Mouse (Mus musculus): ENCODE results near the gene Tenm3.
A peak's percentile ranks its signal among the peaks of the same experiment; 100 is the strongest.

The Tenm3 gene

DNA sequence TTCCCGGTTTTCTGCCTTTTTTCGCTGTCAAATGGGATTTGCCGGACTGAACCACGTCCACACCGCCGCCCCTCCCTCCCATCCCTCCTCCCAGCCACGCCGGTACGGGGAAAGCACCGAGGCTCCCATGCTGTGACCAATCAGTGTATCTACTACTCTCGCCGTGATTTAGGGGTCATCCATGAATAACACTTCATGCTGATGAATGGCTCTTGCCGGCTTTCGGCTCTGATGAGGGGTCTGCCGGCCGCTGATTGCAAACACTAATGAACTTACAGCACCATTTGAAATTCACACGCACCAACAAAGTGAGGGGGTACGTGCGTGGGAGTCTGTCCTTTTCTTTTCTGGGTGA is at the start of gene Tenm3:
Gene Tenm3 (minus strand): TSS at position 21 of the 355 bp plus-strand sequence.
- DNase-seq (ENCODE audit: low spot score) = no peak

DNA sequence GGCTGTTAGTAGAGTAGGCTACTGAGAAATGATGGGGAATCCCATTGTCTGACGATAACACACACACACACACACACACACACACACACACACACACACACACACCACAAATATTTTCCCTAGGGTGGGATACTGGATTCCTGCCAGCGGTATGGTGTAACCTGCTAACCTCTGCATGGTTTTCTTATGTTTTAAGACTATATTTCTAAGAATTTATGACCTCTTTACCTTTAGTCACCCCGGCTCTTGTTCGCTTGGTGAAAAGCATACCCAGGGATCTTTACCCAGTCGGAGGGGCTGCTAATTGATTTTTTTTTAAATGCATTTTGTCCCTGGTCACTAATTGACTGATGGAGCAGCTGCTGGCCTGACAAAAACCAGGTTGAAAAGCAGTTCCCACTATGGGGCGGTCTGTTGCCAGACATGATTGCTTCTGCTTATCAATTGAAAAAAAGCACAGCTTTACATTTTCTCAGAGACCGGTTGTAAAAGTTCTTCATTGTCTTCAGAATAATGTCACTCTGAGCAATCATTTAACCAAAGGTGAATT is 46.5 kb upstream of the Tenm3 start:
- no peak for DNase-seq (ENCODE audit: low spot score)

DNA sequence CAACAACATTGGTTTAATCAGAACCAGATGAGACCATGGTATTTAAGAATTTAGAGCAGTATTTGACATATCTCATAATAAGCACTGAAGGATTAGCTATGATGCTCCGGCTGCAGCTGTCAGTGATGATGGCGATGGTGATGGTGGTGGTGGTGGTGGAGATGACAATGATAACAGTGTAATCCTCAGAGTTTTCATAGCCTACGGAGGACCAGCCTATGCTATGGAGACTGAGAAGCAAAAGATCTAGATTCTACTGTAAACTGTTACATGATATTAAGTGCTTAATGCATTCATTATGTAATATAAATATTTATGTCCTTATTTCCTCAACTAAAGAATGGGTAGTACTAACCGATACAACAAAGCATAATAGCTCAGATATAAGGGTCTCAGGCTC is 40.5 kb upstream of the Tenm3 start:
- no peak for DNase-seq (ENCODE audit: low spot score)

DNA sequence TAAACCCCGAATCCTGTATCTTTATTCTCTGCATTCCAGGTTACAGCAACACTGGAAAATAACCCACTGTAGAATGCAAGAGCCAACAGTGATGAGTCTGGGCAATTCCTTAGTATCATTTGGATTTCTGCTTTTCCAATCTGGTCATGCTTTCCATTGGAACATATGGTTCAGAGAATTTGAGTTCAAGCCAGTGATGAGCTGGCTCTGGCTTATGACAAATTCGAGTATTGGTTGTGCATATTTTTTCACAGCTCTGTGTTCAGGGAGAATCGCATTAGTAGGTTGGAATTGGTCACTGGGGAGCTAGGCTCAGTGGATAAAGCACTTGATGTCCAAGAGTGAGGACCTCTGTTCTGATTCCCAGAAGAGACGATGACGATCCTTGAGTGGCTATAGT is 36.8 kb upstream of the Tenm3 start:
- peak; percentile 2 for DNase-seq (ENCODE audit: low spot score)

DNA sequence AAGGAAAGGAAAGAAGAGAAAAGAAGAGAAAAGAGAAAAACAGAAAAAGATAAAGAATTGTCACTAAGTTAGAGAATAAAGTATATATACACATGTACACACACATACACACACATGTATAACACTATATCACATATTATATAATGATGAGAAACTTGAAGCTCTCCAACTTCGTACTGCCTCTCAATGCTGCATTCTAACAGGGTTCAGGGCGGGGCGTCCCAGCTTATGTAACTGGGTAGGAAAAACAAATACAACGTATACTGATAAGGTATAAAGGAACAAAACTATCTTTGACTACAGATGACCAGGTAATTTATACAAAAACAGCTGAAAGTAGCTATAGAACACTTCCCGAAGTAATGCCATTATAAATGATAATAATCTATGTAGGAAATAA is 22.2 kb upstream of the Tenm3 start:
- DNase-seq (ENCODE audit: low spot score) = no peak

DNA sequence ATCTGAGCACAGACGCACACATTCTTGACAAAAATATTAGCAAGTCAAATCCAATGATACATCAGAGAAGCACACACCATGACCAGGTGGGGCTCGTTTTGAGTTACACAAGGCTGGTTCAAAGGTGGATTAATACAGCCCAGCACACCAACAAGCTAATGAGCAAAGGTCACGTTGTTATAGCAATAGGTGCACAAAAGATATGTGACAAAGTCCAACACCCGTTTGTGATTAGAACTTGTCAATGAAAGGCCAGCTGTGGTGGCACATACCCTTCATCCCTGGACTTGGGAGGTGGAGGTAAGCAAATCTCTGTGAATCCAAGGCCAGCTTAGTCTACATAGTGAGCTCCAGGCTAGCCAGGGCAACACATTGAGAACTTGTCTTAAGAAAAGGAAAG is 21.7 kb upstream of the Tenm3 start:
- no peak for DNase-seq (ENCODE audit: low spot score)

DNA sequence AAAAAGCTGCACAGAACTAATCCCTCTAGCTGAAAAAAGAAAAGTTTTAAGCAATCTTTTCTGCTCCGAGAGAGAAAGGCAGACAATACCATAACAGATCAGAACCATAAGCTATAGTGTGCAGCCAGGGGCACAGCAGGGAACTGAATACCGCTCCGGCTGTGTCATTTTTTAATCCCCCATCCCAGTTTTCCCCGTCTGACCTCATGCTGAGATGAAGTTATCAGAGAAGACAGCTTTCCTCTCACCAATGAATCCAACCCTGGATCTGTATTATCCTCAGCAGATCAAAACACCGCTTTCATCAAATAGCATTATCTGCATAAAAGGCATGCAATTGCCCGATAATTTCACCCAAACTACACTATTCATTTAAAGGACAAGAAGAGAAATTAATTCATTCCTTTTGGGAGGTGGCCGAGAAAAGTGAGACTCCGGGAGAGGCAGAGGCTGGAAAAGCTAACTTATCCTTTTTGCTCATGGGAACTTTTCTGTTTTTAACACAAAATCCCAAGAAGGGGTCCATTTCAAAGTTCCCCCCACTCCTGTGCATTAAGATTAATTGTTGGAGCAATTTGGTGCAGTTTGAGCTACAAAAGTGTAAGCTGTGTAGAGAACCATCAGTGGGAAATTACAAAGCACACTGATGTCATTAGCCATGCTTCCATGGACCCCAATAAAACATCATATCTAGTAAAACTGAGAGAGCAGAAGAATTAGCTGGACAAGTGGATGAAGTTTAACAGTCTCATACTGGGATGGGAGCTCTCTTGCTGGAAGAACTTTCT is 6.7 kb upstream of the Tenm3 start:
- no peak for DNase-seq (ENCODE audit: low spot score)

DNA sequence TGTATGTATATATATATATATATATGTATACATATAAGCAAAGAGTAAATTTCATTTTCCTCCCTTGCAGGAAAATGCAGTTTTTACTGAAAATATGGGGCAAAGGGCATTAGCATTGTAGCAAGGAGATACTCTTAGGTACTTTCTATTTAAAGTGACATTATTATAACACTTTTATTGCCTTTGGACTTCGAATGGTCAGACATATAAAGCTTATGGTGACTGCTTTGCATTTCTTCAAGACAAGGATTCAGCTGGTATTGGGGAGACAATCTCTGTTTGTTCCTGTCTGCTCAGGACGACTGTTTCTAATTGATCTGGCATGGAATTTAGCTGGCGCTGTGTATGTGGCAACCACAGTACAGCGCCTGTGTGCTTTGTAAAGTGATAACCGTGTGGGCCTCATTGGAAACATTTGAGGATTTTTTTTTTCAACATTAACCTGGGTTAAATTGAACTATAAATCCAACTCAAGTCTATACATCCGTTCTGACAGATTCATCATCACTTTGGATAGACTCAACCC is 5.4 kb upstream of the Tenm3 start:
- no peak for DNase-seq (ENCODE audit: low spot score)

DNA sequence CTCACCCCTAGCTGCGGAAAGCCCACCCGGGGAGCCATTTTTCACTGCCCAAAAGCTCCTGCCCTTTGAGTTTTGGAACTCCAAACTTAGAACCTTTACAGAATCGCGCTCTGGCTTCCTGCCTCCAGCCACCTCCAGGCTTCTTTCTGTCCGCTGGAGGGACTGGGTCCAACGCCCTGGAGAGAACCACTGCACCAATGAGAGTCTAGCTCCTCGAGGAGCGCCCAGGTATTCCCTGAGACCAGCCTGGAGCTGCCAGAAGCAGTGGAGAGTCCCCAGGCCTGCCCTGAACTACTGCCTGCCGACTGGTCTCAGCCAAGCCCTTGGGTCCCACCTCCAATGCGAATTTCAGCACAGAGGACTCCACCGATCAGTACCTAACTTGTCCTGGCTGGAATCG is 1.2 kb upstream of the Tenm3 start:
- DNase-seq (ENCODE audit: low spot score) = no peak

DNA sequence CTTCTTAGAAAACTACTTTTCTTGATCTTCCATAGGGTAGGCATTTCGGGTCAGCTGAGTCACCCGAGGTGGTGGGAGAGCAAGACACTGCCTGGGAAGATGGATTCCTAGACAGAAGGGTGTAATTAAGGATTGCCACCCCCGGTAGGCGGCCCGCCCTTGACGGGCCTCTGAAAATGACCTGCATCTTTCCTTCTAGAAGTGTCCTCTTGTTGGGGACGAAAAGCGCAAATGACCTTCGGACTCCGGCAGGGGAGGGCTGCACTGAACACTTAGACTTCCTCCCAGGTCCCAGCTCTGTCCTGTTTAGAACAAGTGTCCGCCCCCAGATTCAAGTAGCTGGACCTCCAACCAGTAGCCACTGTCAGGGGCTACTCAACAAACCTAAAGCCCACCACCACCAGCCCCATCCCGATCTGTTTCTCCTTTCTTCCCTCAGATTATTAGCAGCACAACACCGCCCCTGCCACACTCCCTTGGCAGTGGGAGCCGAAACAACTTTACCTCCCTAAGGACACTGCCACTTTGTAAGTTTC is 687 bp upstream of the Tenm3 start:
- no peak for DNase-seq (ENCODE audit: low spot score)

DNA sequence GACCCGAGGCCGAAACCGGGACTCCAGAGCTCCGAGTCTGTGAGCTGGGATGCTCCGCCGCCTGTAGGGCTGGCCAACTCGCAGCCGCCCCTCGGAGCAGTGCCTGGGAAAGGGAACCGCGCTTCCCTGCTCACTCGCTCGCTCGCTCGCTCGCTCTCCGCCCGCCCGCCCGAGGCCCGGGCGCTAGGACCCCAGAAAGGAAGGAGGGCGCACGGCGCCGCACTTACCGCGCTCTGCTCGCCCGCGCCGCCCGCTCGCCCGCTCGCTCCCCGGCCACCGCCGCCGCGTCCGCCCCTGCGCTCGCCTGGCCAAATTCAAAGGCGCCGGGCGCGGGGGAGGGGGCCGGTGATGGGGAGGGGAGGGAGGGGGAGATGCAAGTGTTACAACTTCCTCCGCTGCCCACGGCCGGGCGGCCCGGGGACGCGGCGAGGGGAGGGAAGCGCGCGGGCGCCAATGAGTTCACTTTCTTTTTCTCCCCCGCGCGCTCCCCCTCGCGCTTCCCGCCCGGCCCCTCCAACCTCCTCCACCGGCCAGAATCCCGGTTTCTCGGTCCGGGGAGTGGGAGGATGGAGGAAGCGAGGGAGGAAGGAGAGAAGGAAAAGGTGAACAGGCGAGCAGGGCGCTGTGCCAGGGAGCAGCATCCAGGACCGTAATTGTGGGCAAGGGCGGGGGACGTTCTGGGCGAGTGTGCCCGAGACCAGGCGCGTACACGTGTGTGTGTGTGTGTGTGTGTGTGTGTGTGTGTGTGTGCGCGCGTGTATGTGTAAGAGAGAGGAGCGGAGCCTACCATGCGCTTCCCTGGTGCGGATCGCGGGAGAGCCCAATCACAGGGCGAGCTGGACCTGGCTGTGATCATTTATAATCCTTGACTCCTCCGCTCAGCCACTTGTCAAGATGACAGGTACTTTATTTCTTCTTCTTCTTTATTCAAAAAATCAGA is 490 bp downstream of the Tenm3 start:
- no peak for DNase-seq (ENCODE audit: low spot score)

DNA sequence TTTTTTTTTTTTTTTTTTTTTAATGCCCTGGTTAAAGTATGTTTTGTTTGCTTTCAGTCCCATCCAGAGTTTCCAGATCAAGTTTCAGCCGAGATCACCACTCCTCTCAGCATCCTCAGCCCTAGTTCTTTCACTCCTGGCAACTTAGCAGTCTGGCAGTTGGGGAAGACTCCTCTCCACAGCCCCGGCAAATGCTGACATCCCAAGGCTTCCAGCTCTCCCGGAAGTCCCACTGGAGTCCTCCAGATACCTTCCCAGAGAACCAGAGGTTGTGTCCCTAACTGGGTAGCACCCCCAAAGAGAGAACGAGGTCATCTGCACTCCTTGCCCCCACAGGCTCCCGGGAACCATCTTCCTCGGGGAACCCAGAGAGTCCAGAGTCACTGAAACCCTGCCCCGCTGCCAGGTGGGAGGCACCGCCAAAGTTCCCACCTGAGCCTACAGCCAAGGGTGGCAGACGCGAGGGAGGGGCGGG is 1.2 kb downstream of the Tenm3 start:
- DNase-seq (ENCODE audit: low spot score) = no peak

DNA sequence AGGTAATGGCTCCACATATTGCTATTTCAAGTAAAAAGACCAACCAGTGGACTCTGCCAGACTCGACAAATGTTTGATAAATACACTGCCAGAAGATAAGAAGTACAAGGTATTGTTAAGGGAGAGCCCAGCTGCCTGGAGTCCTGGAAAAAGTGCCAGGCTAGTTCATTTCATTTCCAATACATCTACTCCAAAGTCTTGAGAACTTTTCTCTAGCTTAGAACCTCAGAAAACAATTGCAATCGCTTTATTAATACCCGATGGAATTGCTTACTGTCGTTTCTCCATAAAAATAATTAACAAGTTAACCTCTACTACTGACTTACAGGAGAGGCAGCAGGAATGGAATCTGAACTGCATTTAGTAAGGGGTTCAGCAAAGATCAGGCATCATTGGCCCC is 1.7 kb downstream of the Tenm3 start:
- DNase-seq (ENCODE audit: low spot score) = no peak

DNA sequence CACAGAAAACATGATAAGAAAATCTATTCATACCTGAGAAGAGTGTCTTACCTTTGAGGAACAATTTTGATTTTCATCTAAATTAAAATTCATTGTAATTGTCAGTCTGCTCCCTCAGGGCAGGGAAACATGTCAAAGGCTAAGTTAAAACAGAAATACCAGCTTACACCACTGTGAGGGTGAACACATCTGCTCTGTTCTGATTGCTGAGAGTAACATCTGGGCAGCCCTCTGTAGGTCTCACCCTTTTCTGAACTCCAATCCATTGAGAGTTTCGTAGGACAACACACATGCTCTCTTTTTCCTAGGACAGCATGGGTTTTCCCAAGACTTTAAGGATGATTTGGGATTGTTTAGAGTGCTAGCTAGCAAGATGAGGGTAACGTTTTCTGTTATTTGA is 8.0 kb downstream of the Tenm3 start:
- no peak for DNase-seq (ENCODE audit: low spot score)

DNA sequence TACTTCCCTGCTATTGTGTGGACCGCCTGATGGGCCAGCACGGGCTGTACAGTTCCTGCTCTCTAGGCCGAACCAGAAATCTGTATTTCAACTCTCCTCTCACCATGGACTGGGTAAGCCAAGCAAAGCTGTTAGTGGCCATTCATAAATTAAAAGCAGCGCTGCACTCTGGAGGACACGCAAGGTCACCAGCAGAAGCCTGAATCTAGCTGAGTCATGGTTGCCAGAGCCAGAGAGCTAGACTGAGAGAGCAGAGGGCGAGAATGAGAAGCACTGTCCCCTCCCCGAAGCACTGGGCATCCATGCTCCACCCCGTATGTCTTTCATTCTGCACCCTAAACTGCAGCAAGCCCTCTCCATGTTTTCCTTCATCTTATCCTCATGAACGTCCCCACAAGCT is 16.3 kb downstream of the Tenm3 start:
- no peak for DNase-seq (ENCODE audit: low spot score)

DNA sequence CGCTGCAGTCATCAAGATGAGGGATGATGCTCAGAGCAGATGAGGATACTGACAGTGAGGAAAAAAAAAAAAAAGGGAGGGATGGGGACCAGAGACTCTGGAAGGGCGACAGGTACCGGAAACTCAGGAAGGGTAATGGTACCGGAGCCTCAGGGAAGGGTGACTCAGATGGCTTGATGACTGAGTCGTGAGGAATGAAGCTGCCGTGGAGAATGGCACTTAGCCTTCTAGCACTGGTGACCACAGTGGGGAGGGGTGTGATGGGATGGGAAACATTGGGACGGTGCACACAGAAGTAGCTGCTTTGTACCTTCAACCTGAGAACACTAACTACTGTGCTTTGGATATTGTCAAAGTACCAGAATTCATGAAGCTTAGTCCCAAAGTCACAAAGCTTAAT is 18.1 kb downstream of the Tenm3 start:
- no peak for DNase-seq (ENCODE audit: low spot score)

DNA sequence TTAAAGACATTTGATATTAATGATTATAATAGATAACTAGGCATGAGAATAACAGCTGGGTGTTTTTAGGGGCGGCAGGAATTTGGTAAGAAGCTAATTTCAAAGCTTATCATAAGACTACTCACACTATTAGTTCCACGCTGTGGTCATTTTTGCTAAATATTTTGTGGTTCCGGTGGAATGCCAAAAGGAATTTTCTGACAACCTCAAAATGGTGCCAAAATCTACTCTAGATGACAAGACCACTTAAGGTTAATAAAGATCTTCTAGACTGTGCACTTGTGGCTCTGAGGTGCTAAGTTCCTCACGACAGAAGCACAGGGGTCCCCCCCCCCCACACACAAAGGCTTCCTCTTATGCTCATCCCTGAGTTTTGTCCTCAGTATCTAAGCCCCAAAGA is 21.5 kb downstream of the Tenm3 start:
- DNase-seq (ENCODE audit: low spot score) = no peak

DNA sequence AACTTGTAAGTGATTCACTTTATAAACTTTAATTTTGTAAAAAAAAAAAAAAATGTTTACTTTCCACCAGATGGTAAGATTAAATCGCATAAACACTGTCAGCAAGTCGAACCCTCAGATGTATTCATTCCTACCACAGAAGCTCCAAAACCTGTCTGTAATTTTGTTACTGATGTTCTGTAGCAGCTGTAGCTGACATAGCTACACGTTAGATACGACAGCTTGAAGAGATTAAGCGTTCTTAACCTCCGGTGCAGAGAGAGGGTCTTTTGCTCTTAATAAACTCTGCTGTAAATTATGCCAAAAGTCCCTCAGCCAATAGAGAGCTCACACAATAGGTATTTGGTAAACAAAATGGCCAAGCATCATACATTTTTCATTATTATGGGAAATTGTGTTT is 23.8 kb downstream of the Tenm3 start:
- DNase-seq (ENCODE audit: low spot score) = no peak

DNA sequence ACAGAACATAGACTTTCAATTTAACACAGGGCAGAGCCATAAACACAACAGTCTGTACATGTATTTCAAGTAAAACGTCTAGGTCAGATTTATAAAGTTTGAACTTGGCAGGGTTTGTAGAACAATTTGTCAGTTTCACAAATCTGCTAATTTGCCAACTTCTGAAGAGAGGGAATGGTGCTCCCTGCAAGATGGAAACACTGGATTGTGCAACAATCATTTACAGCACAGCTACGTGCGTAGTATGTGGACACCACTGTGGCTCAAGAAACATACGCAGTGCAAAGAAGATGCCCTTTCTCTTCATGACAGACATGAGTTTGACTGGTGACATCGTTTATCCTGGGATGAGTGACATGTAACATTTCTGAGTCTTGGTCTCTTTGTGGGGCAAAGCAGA is 24.4 kb downstream of the Tenm3 start:
- DNase-seq (ENCODE audit: low spot score) = no peak

DNA sequence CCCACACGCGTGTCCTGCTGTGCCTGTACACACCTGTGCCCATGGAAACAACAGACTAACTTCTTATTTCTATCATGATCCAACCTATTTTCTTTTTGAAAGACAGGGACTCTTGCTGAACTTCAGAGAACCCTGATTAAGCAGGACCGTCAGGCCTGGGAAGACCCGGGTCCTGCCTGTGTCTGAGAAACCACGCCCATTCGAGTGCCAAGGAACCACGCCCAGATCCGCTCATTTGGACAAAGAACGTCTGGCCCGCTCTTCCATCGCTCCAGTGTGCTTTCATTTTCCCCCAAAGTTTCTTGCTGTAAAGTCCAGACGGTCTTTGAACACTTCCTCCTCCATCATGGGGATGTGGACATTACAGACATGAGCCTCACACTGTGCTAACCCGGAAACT is 26.8 kb downstream of the Tenm3 start:
- DNase-seq (ENCODE audit: low spot score) = no peak

DNA sequence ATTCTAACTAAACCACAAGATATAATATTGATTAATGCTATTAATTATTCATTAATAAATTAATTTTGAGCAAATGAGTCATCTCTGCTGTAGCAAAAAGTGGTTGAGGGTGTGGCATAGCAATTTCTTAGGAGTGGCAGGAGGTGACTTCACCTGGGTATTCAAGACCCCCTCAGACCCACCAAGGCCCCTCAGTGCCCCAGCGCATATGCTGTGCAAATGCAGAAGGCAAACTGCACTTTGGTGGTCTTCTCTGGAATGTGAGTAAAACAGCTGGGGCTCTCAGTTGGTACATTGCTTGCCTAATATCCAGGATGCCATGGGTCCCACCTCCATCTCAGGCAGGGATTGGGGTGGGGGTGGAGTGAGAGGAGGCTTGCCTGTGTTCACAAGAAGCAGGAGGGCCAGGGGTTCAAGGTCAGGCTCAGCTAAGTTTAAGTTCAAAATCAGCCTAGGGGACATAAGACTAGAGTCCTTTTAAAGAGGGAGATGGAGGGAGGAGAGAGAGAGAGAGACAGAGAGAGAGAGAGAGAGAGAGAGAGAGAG is 31.5 kb downstream of the Tenm3 start:
- no peak for DNase-seq (ENCODE audit: low spot score)

DNA sequence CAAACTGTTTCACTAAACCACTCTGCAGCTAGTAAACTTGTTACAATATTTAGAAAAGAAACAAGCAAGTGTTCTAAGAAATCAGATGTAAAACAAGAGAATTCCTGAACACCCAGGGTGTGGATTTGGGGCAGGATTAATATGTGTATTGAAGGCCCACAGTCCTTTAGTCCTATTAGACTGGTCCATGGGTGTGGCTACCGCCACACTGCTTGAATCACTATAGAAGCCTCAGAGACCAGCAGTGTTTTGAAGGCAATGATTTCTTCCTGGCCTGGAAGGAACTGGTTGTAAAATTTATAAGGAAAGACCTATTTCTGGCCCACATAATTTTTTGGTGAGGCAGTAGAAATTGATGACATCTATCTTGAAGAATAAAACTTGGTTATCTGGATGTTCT is 33.1 kb downstream of the Tenm3 start:
- DNase-seq (ENCODE audit: low spot score) = no peak
